Comparison of ENCODE assay signal across 7 mouse cellular contexts in genomic region chr1:38128919-38129436, GRCm38 (mm10). TPM values are rescaled to one million over a fixed set of nuclear protein-coding genes. Genes with fewer than 3 reads are reported as not detected.
DNase-seq lines count a peak whose midpoint lies in the region; TF ChIP-seq lines count a peak whose summit lies in the region.

No protein-coding gene starts in this region.

- peak overlapping the region; percentile 93 for H3K4me3 ChIP-seq in gastrocnemius, adult 2 months

- intact Hi-C loops in gastrocnemius, adult 2 months (cut with DNase I), result loop anchor here (2.0 to 5.0 kb wide), 3 partner anchors 130 to 702 kb away; partner anchors contain the start of genes Eif5b and Lipt1
- intact Hi-C loops in left cerebral cortex, postnatal 14 days (cut with DNase I), result no loop called here

- H3K27ac ChIP-seq in gastrocnemius, adult 2 months, result peak overlapping the region; percentile 96

- peak; percentile 45 for DNase-seq in ZHBTc4 (ENCODE audit: low read depth, low spot score)
- DNase-seq in cerebellum, postnatal 25 days, result peak; percentile 77 to 83
- peak; percentile 84 for DNase-seq in gastrocnemius, adult 2 months
- peak; percentile 64 for DNase-seq in induced T-regulatory cell, adult 2 months (ENCODE audit: low read depth)
- DNase-seq in left cerebral cortex, postnatal 14 days (ENCODE audit: low spot score in 2 of 2), result peak; percentile 39 to 49
- peak; percentile 48 for DNase-seq in mesoderm, embryonic 11.5 days (ENCODE audit: low read depth, low spot score)
- DNase-seq in right cerebral cortex, postnatal 36 days (ENCODE audit: low spot score in 2 of 2), result peak; percentile 17 to 28

- 0 out of 2 replicates have a peak, but pooled peaks have one; percentile 4 for TF ChIP-seq CTCF in gastrocnemius, adult 2 months (IDR thresholded peaks at IDR 0.05)

RNA-seq across cellular contexts. Expression of gene Rev1, which starts 0.6 kb away (rescaled TPM):
- total RNA-seq in gastrocnemius, adult 2 months (2021), result 10 to 100 TPM; 18.3 to 18.8 TPM
- total RNA-seq in left cerebral cortex, postnatal 14 days (2021), result 10 to 100 TPM; 31.5 to 38.3 TPM

Comparison
In these comparisons a context has a peak if more than half of its experiments do, and no peak if none do; other contexts are left out.
1. Peak in every context shown above with its lines: DNase-seq, H3K4me3 ChIP-seq and H3K27ac ChIP-seq.
2. DNase-seq: peak in every context shown above with its lines; median percentile 84 in gastrocnemius, adult 2 months; 80 in cerebellum, postnatal 25 days; 64 in induced T-regulatory cell, adult 2 months; 48 in mesoderm, embryonic 11.5 days; 45 in ZHBTc4; 44 in left cerebral cortex, postnatal 14 days; 22 in right cerebral cortex, postnatal 36 days.